Mouse (Mus musculus) lung, adult 2 months (tissue): ENCODE measurements around the gene Chd2.

Experiments
- CTCF ChIP-seq: fragments of 200-500 bp; IDR thresholded peaks from 2 replicates; pipeline ENCODE4 v1.5.1; 2011; ENCODE audit warnings: mild to moderate bottlenecking, low read length, control low read depth; ENCODE audit not compliant: insufficient read depth
- POLR2A ChIP-seq: fragments of 200-500 bp; IDR thresholded peaks from 2 replicates; pipeline ENCODE4 v1.6.1; 2011; ENCODE audit warnings: low read depth, mild to moderate bottlenecking, control low read depth, low read length, borderline replicate concordance; ENCODE audit errors: extremely low read depth

DNA sequence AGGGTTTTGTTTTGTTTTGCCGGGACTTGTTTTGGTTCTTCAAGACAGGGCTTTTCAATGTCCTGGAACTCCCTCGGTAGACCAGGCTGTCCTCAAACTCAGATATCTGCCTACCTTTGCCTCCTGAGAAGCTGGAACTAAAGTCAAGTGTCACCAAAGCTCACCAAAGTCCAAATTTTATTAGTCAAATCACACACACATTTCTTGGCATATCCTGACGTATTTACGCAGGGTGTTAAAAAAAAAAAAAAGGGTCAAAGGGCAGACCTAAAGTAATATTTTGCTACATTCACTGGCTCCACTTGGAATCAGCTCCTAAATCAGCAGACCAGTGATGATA, 5.8 kb downstream of the Chd2 start:
- no peak for TF ChIP-seq CTCF
- TF ChIP-seq POLR2A = no peak
